Mouse (Mus musculus) left cerebral cortex, adult 18-20 months (tissue): ENCODE data around the gene Wbp2. TPM values are rescaled to one million over a fixed set of nuclear protein-coding genes. Genes with fewer than 3 reads are reported as not detected.

ENCODE experiments used
- DNase-seq, 2 experiments: peaks; one replicate each; pipeline ENCODE4 v3.0.0; 2021 to 2022; ENCODE audit warnings: low spot score in 2 of 2, mixed read lengths in 1 of 2
- total RNA-seq, 2 experiments: library from RNA; stranded (reverse); gene quantifications; 2 replicates each; pipeline ENCODE4 v1.2.3; 2021

Wbp2 gene
- total RNA-seq, 2 experiments from 2014 or later, result 464 to 477 TPM

GRCm38 (mm10) chr11:116037826-116038225, 49.0 kb downstream of the Wbp2 start:
- DNase-seq, result no peak

- DNase-seq, result no peak
These were observed 50.1 kb downstream of the Wbp2 start for GRCm38 (mm10) chr11:116036671-116037070.

- DNase-seq, result no peak
These were observed 52.2 kb downstream of the Wbp2 start for GRCm38 (mm10) chr11:116034584-116034983.

GRCm38 (mm10) chr11:116030898-116031845, 55.6 kb downstream of the Wbp2 start:
- DNase-seq, result peak in 1 of 2 experiments; percentile 29

DNA sequence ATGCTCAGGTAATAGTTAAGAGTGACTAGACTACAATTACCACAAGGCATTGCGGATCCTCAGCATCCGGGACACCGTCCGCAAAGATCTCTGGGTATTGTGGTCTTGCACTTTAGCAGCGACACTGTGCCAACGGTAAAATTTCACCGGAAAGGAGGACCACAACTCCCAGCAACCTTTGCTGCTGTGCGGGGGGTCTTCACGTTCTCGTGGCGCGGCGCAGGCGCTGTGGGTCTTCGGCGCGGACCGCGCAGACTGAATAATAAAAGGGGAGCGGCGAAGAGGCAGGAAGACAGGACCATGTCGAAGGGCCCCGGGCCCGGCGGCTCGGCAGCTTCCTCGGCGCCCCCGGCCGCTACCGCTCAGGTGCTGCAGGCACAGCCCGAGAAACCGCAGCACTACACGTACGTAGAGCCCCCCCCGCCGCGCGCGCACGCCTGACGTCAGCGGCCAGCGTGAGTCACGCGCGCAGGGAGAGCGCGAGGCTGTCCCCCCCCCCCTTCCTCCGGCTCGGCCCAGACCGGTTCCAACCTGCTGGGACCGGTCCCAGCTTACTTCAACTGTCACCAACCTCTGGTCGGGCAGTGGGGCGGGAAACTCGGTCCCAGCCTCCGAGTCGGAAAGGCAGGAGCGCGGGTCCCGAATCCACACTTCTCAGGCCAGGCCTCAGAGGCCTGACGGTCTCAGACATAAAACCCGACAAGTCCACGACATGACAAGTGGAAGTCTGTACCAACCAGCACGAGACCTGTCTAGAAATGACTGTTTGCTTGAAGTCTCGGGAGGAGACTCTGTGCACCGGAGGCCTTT, 56.5 kb downstream of the Wbp2 start, which contains the start of gene Unk:
TSS of gene Unk (plus strand) at position 235 of the 810 bp plus-strand sequence.
- peak; percentile 96 to 97 for DNase-seq

- DNase-seq, result no peak
These were observed 57.5 kb downstream of the Wbp2 start for GRCm38 (mm10) chr11:116029086-116029865.

Other genes with a start within 250 kb of the Wbp2 start
- under 1 TPM; 0.49 to 0.75 TPM for gene Myo15b, start 228.6 kb downstream of the Wbp2 start, total RNA-seq
- gene Smim5, start 187.0 kb downstream of the Wbp2 start, total RNA-seq, result under 1 TPM in 1 of 2 experiments, not detected in 1; 0.54 TPM
- not detected for gene Smim6, start 175.0 kb downstream of the Wbp2 start, total RNA-seq
- 10 to 100 TPM; 45.3 to 54.0 TPM for gene Sap30bp, start 153.7 kb downstream of the Wbp2 start, total RNA-seq
- 10 to 100 TPM; 25.9 to 27.4 TPM for gene Recql5, start 153.5 kb downstream of the Wbp2 start, total RNA-seq
- 1 to 10 TPM; 4.5 to 6.9 TPM for gene Itgb4, start 112.3 kb downstream of the Wbp2 start, total RNA-seq
- 10 to 100 TPM; 15.5 to 16.3 TPM for gene Galk1, start 74.3 kb downstream of the Wbp2 start, total RNA-seq
- 100 to 1,000 TPM; 246 to 269 TPM for gene H3f3b, start 59.0 kb downstream of the Wbp2 start, total RNA-seq
- gene Unk, start 56.7 kb downstream of the Wbp2 start, total RNA-seq, result 10 to 100 TPM; 21.8 to 22.3 TPM
- 1 to 10 TPM; 1.8 to 2.7 TPM for gene Unc13d, start 9.0 kb downstream of the Wbp2 start, total RNA-seq
- 1 to 10 TPM; 7.3 to 7.9 TPM for gene Trim47, start 40.2 kb upstream of the Wbp2 start, total RNA-seq
- gene Trim65, start 44.1 kb upstream of the Wbp2 start, total RNA-seq, result 1 to 10 TPM; 7.3 to 7.9 TPM
- gene Mrpl38, start 51.9 kb upstream of the Wbp2 start, total RNA-seq, result 10 to 100 TPM; 61.7 to 66.9 TPM
- 10 to 100 TPM; 75.9 to 81.3 TPM for gene Fbf1, start 81.2 kb upstream of the Wbp2 start, total RNA-seq
- gene Ten1, start 111.9 kb upstream of the Wbp2 start, total RNA-seq, result 10 to 100 TPM; 37.8 to 39.5 TPM
- 100 to 1,000 TPM; 115 to 123 TPM for gene Acox1, start 112.0 kb upstream of the Wbp2 start, total RNA-seq
- gene Evpl, start 151.1 kb upstream of the Wbp2 start, total RNA-seq, result 1 to 10 TPM; 1.8 to 1.9 TPM
- 10 to 100 TPM; 76.5 to 78.4 TPM for gene Srp68, start 187.2 kb upstream of the Wbp2 start, total RNA-seq
- gene Galr2, start 193.9 kb upstream of the Wbp2 start, total RNA-seq, result not detected
- gene Exoc7, start 220.2 kb upstream of the Wbp2 start, total RNA-seq, result 100 to 1,000 TPM in 1 of 2 experiments, 10 to 100 TPM in 1; 91.1 to 103 TPM
- gene Foxj1, start 248.4 kb upstream of the Wbp2 start, total RNA-seq, result 1 to 10 TPM; 3.8 to 3.9 TPM